Mouse (Mus musculus) MEL (cell line): Measurements from ENCODE around the gene Gcc2. TPM values are rescaled to one million over a fixed set of nuclear protein-coding genes. Genes with fewer than 3 reads are reported as not detected.

Experiments used
- DNase-seq: peaks from one replicate; pipeline ENCODE4 v3.0.0; 2011; ENCODE audit warnings: low read depth, low spot score
- H3K27ac ChIP-seq: 2 replicates; pipeline ENCODE4 v1.5.1; 2012; ENCODE audit warnings: low read depth, mild to moderate bottlenecking, control low read depth, low read length, moderate library complexity; ENCODE audit not compliant: control insufficient read depth
- H3K27me3 ChIP-seq, 2 experiments: fragments of 150-350 bp in 1 of 2; sonication (generic) in 1 of 2; 2 replicates each; pipeline ENCODE4 v1.6.1; 2012; ENCODE audit warnings: low read length in 2 of 2, mild to moderate bottlenecking in 2 of 2, improper control_type of control experiment in 1 of 2, moderate library complexity in 1 of 2; ENCODE audit not compliant: insufficient read depth in 2 of 2, control insufficient read depth in 1 of 2
- H3K36me3 ChIP-seq, 2 experiments: 2 replicates each; pipeline ENCODE4 v1.6.1; 2012 to 2014; ENCODE audit warnings: low read length in 2 of 2, improper control_type of control experiment in 1 of 2, inconsistent platforms in 1 of 2, mild to moderate bottlenecking in 1 of 2; ENCODE audit not compliant: insufficient read depth in 2 of 2, control insufficient read depth in 1 of 2
- H3K4me1 ChIP-seq, 2 experiments: fragments of 150-350 bp in 1 of 2; sonication (generic) in 1 of 2; 2 replicates each; pipeline ENCODE4 v1.6.1; 2012; ENCODE audit warnings: low read length in 2 of 2, improper control_type of control experiment in 1 of 2, mild to moderate bottlenecking in 1 of 2; ENCODE audit not compliant: insufficient read depth in 2 of 2, control insufficient read depth in 1 of 2
- H3K4me3 ChIP-seq, 2 experiments: fragments of 150-350 bp in 1 of 2; sonication (generic) in 1 of 2; 2 replicates each; pipeline ENCODE4 v1.5.1; 2012; ENCODE audit warnings: low read depth in 2 of 2, low read length in 2 of 2, mild to moderate bottlenecking in 2 of 2, moderate library complexity in 2 of 2, control low read depth in 1 of 2, improper control_type of control experiment in 1 of 2; ENCODE audit not compliant: control insufficient read depth in 1 of 2, insufficient read depth in 1 of 2
- H3K79me2 ChIP-seq: 2 replicates; pipeline ENCODE4 v1.6.1; 2012; ENCODE audit warnings: mild to moderate bottlenecking, low read length, moderate library complexity; ENCODE audit not compliant: control insufficient read depth, poor library complexity, insufficient read depth
- H3K9ac ChIP-seq: 2 replicates; pipeline ENCODE4 v1.6.1; 2012; ENCODE audit warnings: low read depth, mild to moderate bottlenecking, control low read depth, low read length, moderate library complexity; ENCODE audit not compliant: control insufficient read depth, poor library complexity, severe bottlenecking
- H3K9me3 ChIP-seq: fragments of 150-350 bp; sonication (generic); replicated peaks from 2 replicates; pipeline ENCODE4 v1.6.1; 2012; ENCODE audit warnings: mild to moderate bottlenecking, low read length, improper control_type of control experiment, moderate library complexity; ENCODE audit not compliant: insufficient read depth
- CHD1 ChIP-seq: IDR thresholded peaks from 2 replicates; pipeline ENCODE4 v1.6.1; 2012; ENCODE audit warnings: low read depth, mild to moderate bottlenecking, inconsistent platforms, low read length, improper control_type of control experiment
- CHD2 ChIP-seq: IDR thresholded peaks from 2 replicates; pipeline ENCODE4 v1.6.1; 2011; ENCODE audit warnings: low read length, improper control_type of control experiment
- CTCF ChIP-seq, 3 experiments: IDR thresholded peaks in 2 of 3; conservative IDR thresholded peaks in 1 of 3; 2 replicates each; pipeline ENCODE4 v1.5.1; 2011 to 2012; ENCODE audit warnings: low read length in 3 of 3, low read depth in 2 of 3, mild to moderate bottlenecking in 2 of 3, improper control_type of control experiment in 1 of 3, inconsistent platforms in 1 of 3, mixed read lengths in 1 of 3, moderate library complexity in 1 of 3; ENCODE audit not compliant: control insufficient read depth in 1 of 3, insufficient read depth in 1 of 3, poor library complexity in 1 of 3, severe bottlenecking in 1 of 3
- E2F4 ChIP-seq: IDR thresholded peaks from 2 replicates; pipeline ENCODE4 v1.6.1; 2011; ENCODE audit warnings: low read depth, low read length, improper control_type of control experiment, borderline replicate concordance
- GABPA ChIP-seq: IDR thresholded peaks from 2 replicates; pipeline ENCODE4 v1.6.1; 2012; ENCODE audit warnings: low read depth, mild to moderate bottlenecking, inconsistent platforms, low read length, improper control_type of control experiment, moderate library complexity
- GATA1 ChIP-seq: IDR thresholded peaks from 2 replicates; pipeline ENCODE4 v1.6.1; 2011; ENCODE audit warnings: low read depth, low read length, improper control_type of control experiment
- HCFC1 ChIP-seq: IDR thresholded peaks from 2 replicates; pipeline ENCODE4 v1.6.1; 2012; ENCODE audit warnings: low read depth, mild to moderate bottlenecking, inconsistent platforms, low read length, improper control_type of control experiment, moderate library complexity
- KAT2A ChIP-seq: conservative IDR thresholded peaks from 2 replicates; pipeline ENCODE4 v1.6.1; 2012; ENCODE audit warnings: low read depth, low read length, improper control_type of control experiment, inconsistent platforms
- MEF2A ChIP-seq: IDR thresholded peaks from 2 replicates; pipeline ENCODE4 v1.6.1; 2014; ENCODE audit warnings: low read depth, mild to moderate bottlenecking, inconsistent platforms, low read length, improper control_type of control experiment; ENCODE audit not compliant: poor library complexity, insufficient replicate concordance, severe bottlenecking; ENCODE audit errors: extremely low read depth
- MXI1 ChIP-seq: IDR thresholded peaks from 2 replicates; pipeline ENCODE4 v1.6.1; 2011; ENCODE audit warnings: mild to moderate bottlenecking, low read depth, low read length, improper control_type of control experiment
- MYB ChIP-seq: IDR thresholded peaks from 2 replicates; pipeline ENCODE4 v1.6.1; 2011; ENCODE audit warnings: mild to moderate bottlenecking, low read depth, low read length, improper control_type of control experiment
- MYC ChIP-seq: IDR thresholded peaks from 2 replicates; pipeline ENCODE4 v1.6.1; 2011; ENCODE audit warnings: low read depth, mild to moderate bottlenecking, low read length, improper control_type of control experiment, moderate library complexity
- NELFE ChIP-seq: IDR thresholded peaks from 2 replicates; pipeline ENCODE4 v1.6.1; 2011; ENCODE audit warnings: low read depth, low read length, improper control_type of control experiment
- NRF1 ChIP-seq: IDR thresholded peaks from 2 replicates; pipeline ENCODE4 v1.6.1; 2014; ENCODE audit warnings: low read depth, mild to moderate bottlenecking, inconsistent platforms, low read length, improper control_type of control experiment, moderate library complexity; ENCODE audit not compliant: poor library complexity, insufficient read depth, severe bottlenecking
- POLR2A ChIP-seq, 2 experiments: IDR thresholded peaks; 2 replicates each; pipeline ENCODE4 v1.6.1; 2011 to 2012; ENCODE audit warnings: low read length in 2 of 2, mild to moderate bottlenecking in 2 of 2, control low read depth in 1 of 2, improper control_type of control experiment in 1 of 2, low read depth in 1 of 2, moderate library complexity in 1 of 2; ENCODE audit not compliant: control insufficient read depth in 1 of 2, insufficient read depth in 1 of 2, poor library complexity in 1 of 2
- POLR2AphosphoS2 ChIP-seq: IDR thresholded peaks from 2 replicates; pipeline ENCODE4 v1.6.1; 2011; ENCODE audit warnings: low read length, improper control_type of control experiment
- POLR2AphosphoS5 ChIP-seq: IDR thresholded peaks from 2 replicates; pipeline ENCODE4 v1.6.1; 2012; ENCODE audit warnings: low read depth, borderline replicate concordance, mild to moderate bottlenecking, inconsistent platforms, low read length, moderate library complexity, mixed read lengths
- RAD21 ChIP-seq: IDR thresholded peaks from 2 replicates; pipeline ENCODE4 v1.6.1; 2011; ENCODE audit warnings: mild to moderate bottlenecking, low read depth, low read length, improper control_type of control experiment
- RCOR1 ChIP-seq: IDR thresholded peaks from 2 replicates; pipeline ENCODE4 v1.6.1; 2012; ENCODE audit warnings: low read depth, mild to moderate bottlenecking, inconsistent platforms, low read length, improper control_type of control experiment
- SIN3A ChIP-seq: IDR thresholded peaks from 2 replicates; pipeline ENCODE4 v1.6.1; 2012; ENCODE audit warnings: low read length, improper control_type of control experiment, inconsistent platforms
- TAL1 ChIP-seq: IDR thresholded peaks from 2 replicates; pipeline ENCODE4 v1.6.1; 2012; ENCODE audit warnings: mild to moderate bottlenecking, inconsistent platforms, low read length, moderate library complexity, mixed read lengths
- TCF12 ChIP-seq: IDR thresholded peaks from 2 replicates; pipeline ENCODE4 v1.6.1; 2014; ENCODE audit warnings: low read depth, mild to moderate bottlenecking, inconsistent platforms, low read length, improper control_type of control experiment, moderate library complexity
- USF1 ChIP-seq: IDR thresholded peaks from 2 replicates; pipeline ENCODE4 v1.6.1; 2014; ENCODE audit warnings: low read depth, mild to moderate bottlenecking, inconsistent platforms, low read length, improper control_type of control experiment, moderate library complexity
- ZC3H11A ChIP-seq: IDR thresholded peaks from 2 replicates; pipeline ENCODE4 v1.6.1; 2012; ENCODE audit warnings: low read depth, mild to moderate bottlenecking, inconsistent platforms, low read length, improper control_type of control experiment
- ZKSCAN1 ChIP-seq: IDR thresholded peaks from 2 replicates; pipeline ENCODE4 v1.6.1; 2012; ENCODE audit warnings: low read depth, mild to moderate bottlenecking, inconsistent platforms, low read length, improper control_type of control experiment, moderate library complexity
- ZNF384 ChIP-seq: IDR thresholded peaks from 2 replicates; pipeline ENCODE4 v1.6.1; 2012; ENCODE audit warnings: low read depth, mild to moderate bottlenecking, inconsistent platforms, low read length, improper control_type of control experiment
- polyA plus RNA-seq, 2 experiments: library from polyadenylated mRNA; stranded (reverse) in 1 of 2; unstranded in 1 of 2; fragments of >175 nt in 1 of 2; fragments of >200 nt in 1 of 2; gene quantifications; 2 replicates each; pipeline versions ENCODE4 v1.2.1 to v1.2.4; 2012; ENCODE audit warnings: low replicate concordance in 2 of 2, low read depth in 1 of 2; ENCODE audit not compliant: insufficient read length in 2 of 2, insufficient read depth in 1 of 2, missing spikeins in 1 of 2
- total RNA-seq: library from RNA; depleted of rRNA; stranded (reverse); fragments of 300-350 nt; gene quantifications from 2 replicates; pipeline ENCODE4 v1.2.3, GENCODE M21; 2012

Gene Gcc2
- total and polyA plus RNA-seq, 3 experiments: 14.4 to 18.0 TPM; not detected in 1

DNA sequence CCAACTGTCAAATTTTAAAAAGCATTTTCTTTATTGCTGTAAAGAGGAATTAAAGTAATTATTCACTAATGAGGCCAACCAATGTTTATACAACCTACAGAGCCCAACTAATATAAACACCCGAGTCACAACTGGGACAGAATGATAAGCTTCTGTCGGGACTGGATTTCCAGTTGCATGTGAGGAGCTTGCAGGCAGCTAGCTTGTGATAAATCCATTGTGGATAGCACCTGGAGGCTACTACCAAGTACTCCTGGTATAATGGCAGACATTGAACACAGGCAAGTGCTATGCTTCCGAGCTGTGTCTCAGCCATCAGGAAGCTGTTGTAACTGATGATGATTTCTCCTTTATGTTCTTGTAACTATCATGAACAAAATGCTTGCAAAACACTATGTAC is 35.4 kb downstream of the Gcc2 start (continued):
- TF ChIP-seq ZC3H11A (no peak), NRF1 (no peak), NELFE (no peak), CTCF (IDR thresholded peaks at IDR 0.05 in 2 of 3, conservative IDR thresholded peaks at IDR 0.05 in 1 of 3; ENCODE audit: control insufficient read depth in 1 of 3, insufficient read depth in 1 of 3, low read depth in 2 of 3, low read length in 3 of 3, poor library complexity in 1 of 3, severe bottlenecking in 1 of 3) (no peak), CHD1 (no peak), POLR2AphosphoS5 (no peak), TCF12 (peak; percentile 79), RAD21 (no peak), MXI1 (no peak), HCFC1 (no peak), POLR2A (IDR thresholded peaks at IDR 0.05; ENCODE audit: control insufficient read depth in 1 of 2, insufficient read depth in 1 of 2, low read depth in 1 of 2, low read length in 2 of 2, poor library complexity in 1 of 2) (no peak), GATA1 (peak; percentile 57)

DNA sequence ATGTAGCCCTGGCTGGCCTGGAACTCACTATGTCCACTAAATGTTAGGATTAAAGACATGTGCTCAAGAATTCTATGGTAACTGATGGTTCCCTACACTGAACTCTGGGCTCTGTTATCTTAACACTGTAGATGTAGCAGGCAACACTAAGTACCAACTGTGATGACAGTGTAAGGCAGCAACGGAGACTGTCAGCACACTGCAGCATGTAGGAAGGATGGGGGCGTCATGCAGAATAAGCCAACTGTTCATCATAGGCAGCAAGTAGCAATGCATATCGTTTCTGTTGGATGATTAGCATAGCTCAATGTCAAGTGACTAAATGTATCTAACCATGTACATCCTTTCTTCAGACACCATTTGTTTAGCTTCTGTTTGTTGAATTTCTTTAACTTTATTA is 38.9 kb downstream of the Gcc2 start:
- Histone ChIP-seq H3K9ac (no peak overlapping the region), H3K9me3 (no peaks in the 10 kb centered on the region), H3K36me3 (peaks cover 3 to 17% of the 10 kb centered on the region in 2 experiments), H3K79me2 (no peaks in the 10 kb centered on the region), H3K27ac (no peak overlapping the region), H3K4me3 (no peak overlapping the region), H3K27me3 (no peaks in the 10 kb centered on the region), H3K4me1 (peaks cover 0 to 3% of the 10 kb centered on the region in 2 experiments; a peak in 2 of 4 replicates)
- no peak for DNase-seq
- TF ChIP-seq RAD21 (no peak), MEF2A (no peak), MYB (no peak), TAL1 (no peak), USF1 (no peak), POLR2AphosphoS2 (no peak), CHD2 (no peak), SIN3A (no peak), GABPA (no peak), ZNF384 (no peak), KAT2A (no peak), ZKSCAN1 (no peak), TCF12 (no peak), GATA1 (no peak), E2F4 (no peak), MYC (no peak), HCFC1 (no peak), RCOR1 (no peak)
